Mouse (Mus musculus) neutrophil, adult 83 days (primary cell): ENCODE results near the gene Gm3106. TPM values are rescaled to one million over a fixed set of nuclear protein-coding genes. Genes with fewer than 3 reads are reported as not detected.

Source experiments
- total RNA-seq, 2 experiments: library from RNA; stranded (reverse); gene quantifications; one replicate each; pipeline ENCODE4 v1.2.4; 2023

Gm3106 gene
- total RNA-seq: not detected

DNA sequence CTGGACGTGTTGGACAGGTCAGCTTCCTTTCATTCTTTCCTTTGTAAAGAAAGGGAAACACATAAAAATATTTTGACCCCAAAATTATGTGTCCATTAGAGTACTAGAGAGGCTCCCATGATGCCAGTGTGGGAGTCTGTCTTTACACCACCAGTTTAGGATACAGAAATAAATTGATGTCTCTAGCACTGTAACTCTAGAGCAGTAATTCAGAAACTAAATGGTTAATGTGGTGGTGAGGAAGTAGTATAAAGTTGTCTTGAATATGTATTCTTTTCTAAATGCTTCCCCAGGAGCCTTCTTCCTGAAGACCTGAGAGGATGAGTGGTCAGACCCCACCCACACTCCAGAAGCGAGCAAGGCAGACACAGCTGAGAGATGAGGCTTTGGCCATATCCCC lies at the start of gene Gm3106:
TSS of gene Gm3106 (plus strand) at position 301 of the 400 bp plus-strand sequence.

Other genes starting within 250 kb of the Gm3106 start
- gene BC061212, start 147.5 kb upstream of the Gm3106 start, total RNA-seq: not detected
- not detected for gene Gm6351, start 141.6 kb upstream of the Gm3106 start, total RNA-seq
- not detected for gene A430089I19Rik, start 88.8 kb downstream of the Gm3106 start, total RNA-seq
- not detected for gene Gm6502, start 96.4 kb downstream of the Gm3106 start, total RNA-seq
- gene AA792892, start 121.7 kb downstream of the Gm3106 start, total RNA-seq: not detected
- not detected for gene Gm7682, start 227.8 kb downstream of the Gm3106 start, total RNA-seq